Comparison of ENCODE assay signal across 9 mouse cellular contexts in the genomic region with DNA sequence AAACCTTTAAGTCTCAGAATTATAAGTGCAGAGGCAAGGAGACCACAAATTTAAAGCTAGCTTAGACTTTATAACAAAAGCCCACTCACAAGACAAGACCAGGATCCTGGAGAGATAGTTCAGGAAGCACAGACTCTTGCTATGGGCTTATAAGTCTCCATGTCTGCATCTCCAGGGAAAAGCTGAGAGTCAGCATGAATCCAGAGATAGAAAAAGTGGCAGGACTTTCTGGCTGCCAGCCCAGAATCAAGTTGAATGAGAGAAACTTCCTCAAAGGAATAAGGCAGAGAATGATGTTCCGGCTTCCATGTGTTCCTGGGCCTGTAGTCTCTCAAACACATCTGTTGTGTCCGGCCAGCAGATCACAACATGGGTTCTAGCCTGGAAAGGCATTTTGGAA.
DNase-seq lines count a peak whose midpoint lies in the region; ATAC-seq and TF ChIP-seq lines count a peak whose summit lies in the region.
"Had no signal": no experiment of that assay in that cellular context is flagged by ENCODE, and none has a peak within 500 bp of the region (broad histone marks: within the 10 kb centered on the region; RNA-seq: fewer than 3 reads in every experiment).

No protein-coding gene starts in this region.

- no peak overlapping the region for H3K9ac ChIP-seq in intestine, embryonic 16.5 days (ENCODE audit: low read depth, low read length)
- H3K9ac ChIP-seq in intestine, embryonic 15.5 days, result no peak overlapping the region
- H3K9ac ChIP-seq in stomach, postnatal 0 days (ENCODE audit: low read length), result no peak overlapping the region
- H3K9ac ChIP-seq: embryonic facial prominence, embryonic 12.5 days had no signal

- peak; percentile 48 for DNase-seq in heart, adult 8-10 months (ENCODE audit: low spot score)
- DNase-seq in left cerebral cortex, postnatal 4 days, result peak; percentile 31
- DNase-seq in T-cell, adult 2 months (ENCODE audit: low spot score), result no peak
- DNase-seq in stomach, postnatal 0 days (ENCODE audit: low spot score), result no peak

- no peaks in the 10 kb centered on the region for H3K36me3 ChIP-seq in intestine, embryonic 16.5 days (ENCODE audit: control insufficient read depth, insufficient read depth, low read length)
- H3K36me3 ChIP-seq in intestine, embryonic 15.5 days, result no peaks in the 10 kb centered on the region
- no peaks in the 10 kb centered on the region for H3K36me3 ChIP-seq in stomach, postnatal 0 days (ENCODE audit: control insufficient read depth, insufficient read depth, low read length)
- H3K36me3 ChIP-seq: embryonic facial prominence, embryonic 12.5 days had no signal

- 0 out of 2 replicates have a peak, but pooled peaks have one; percentile 28 for ATAC-seq in intestine, embryonic 16.5 days
- ATAC-seq in intestine, embryonic 15.5 days, result no peak
- peak; percentile 73 for ATAC-seq in frontal cortex, adult (ENCODE audit: low TSS enrichment)
- ATAC-seq in stomach, postnatal 0 days (ENCODE audit: low FRiP score, low TSS enrichment), result no peak

- no peak overlapping the region for H3K4me3 ChIP-seq in intestine, embryonic 16.5 days (ENCODE audit: low read length)
- H3K4me3 ChIP-seq in intestine, embryonic 15.5 days (replicated peaks), result no peak overlapping the region
- H3K4me3 ChIP-seq in stomach, postnatal 0 days (ENCODE audit: low read depth, low read length), result no peak overlapping the region
- H3K4me3 ChIP-seq: embryonic facial prominence, embryonic 12.5 days; myocyte had no signal

- H3K27me3 ChIP-seq in intestine, embryonic 16.5 days (replicated peaks; ENCODE audit: control insufficient read depth, insufficient read depth, low read length), result no peaks in the 10 kb centered on the region
- no peaks in the 10 kb centered on the region for H3K27me3 ChIP-seq in intestine, embryonic 15.5 days (replicated peaks)
- H3K27me3 ChIP-seq in stomach, postnatal 0 days (ENCODE audit: control insufficient read depth, insufficient read depth, low read length), result no peaks in the 10 kb centered on the region
- H3K27me3 ChIP-seq: embryonic facial prominence, embryonic 12.5 days had no signal

- H3K4me1 ChIP-seq in intestine, embryonic 16.5 days (ENCODE audit: control insufficient read depth, insufficient read depth, low read length), result no peaks in the 10 kb centered on the region
- H3K4me1 ChIP-seq in intestine, embryonic 15.5 days (replicated peaks), result no peaks in the 10 kb centered on the region
- no peaks in the 10 kb centered on the region for H3K4me1 ChIP-seq in stomach, postnatal 0 days (replicated peaks; ENCODE audit: control insufficient read depth, insufficient read depth)
- H3K4me1 ChIP-seq: embryonic facial prominence, embryonic 12.5 days had no signal

- H3K27ac ChIP-seq in intestine, embryonic 16.5 days (ENCODE audit: low read length), result no peak overlapping the region
- H3K27ac ChIP-seq in intestine, embryonic 15.5 days, result no peak overlapping the region
- no peak overlapping the region for H3K27ac ChIP-seq in stomach, postnatal 0 days (replicated peaks)
- H3K27ac ChIP-seq: embryonic facial prominence, embryonic 12.5 days had no signal

- TF ChIP-seq CTCF in stomach, postnatal 0 days (IDR thresholded peaks at IDR 0.05; ENCODE audit: low read depth), result no peak

- no peak for TF ChIP-seq EP300 in stomach, postnatal 0 days (optimal IDR thresholded peaks at IDR 0.05)

- WGBS in intestine, embryonic 16.5 days, result 41% methylated on average over 2 of the region's 2 CpGs
- 36% methylated on average over 2 of the region's 2 CpGs for WGBS in intestine, embryonic 15.5 days
- WGBS in stomach, postnatal 0 days, result 53% methylated on average over 2 of the region's 2 CpGs

- no peak overlapping the region for H3K4me2 ChIP-seq in intestine, embryonic 16.5 days (ENCODE audit: low read depth, low read length)
- no peak overlapping the region for H3K4me2 ChIP-seq in intestine, embryonic 15.5 days (replicated peaks)
- no peak overlapping the region for H3K4me2 ChIP-seq in stomach, postnatal 0 days (replicated peaks; ENCODE audit: low read depth)
- H3K4me2 ChIP-seq: embryonic facial prominence, embryonic 12.5 days had no signal

- H3K9me3 ChIP-seq in intestine, embryonic 16.5 days (ENCODE audit: control insufficient read depth, low read length), result no peaks in the 10 kb centered on the region
- H3K9me3 ChIP-seq in intestine, embryonic 15.5 days, result no peaks in the 10 kb centered on the region
- no peaks in the 10 kb centered on the region for H3K9me3 ChIP-seq in stomach, postnatal 0 days (ENCODE audit: control insufficient read depth, low read length)
- H3K9me3 ChIP-seq: embryonic facial prominence, embryonic 12.5 days had no signal

- intact Hi-C loops in left cerebral cortex, postnatal 4 days (cut with DNase I), result no loop called here

Comparison
In these comparisons a context has a peak if more than half of its experiments do, and no peak if none do; other contexts are left out.
1. ATAC-seq: peak in intestine, embryonic 16.5 days (single experiment) and frontal cortex, adult (single experiment); none in intestine, embryonic 15.5 days (single experiment) and stomach, postnatal 0 days (single experiment).
2. DNase-seq: peak in heart, adult 8-10 months (single experiment) and left cerebral cortex, postnatal 4 days (single experiment); none in T-cell, adult 2 months (single experiment) and stomach, postnatal 0 days (single experiment).